Mouse (Mus musculus) T-cell, adult 66 days (primary cell): ENCODE measurements around the gene Cap1. TPM values are rescaled to one million over a fixed set of nuclear protein-coding genes. Genes with fewer than 3 reads are reported as not detected.

Experiments
- total RNA-seq, 2 experiments: library from RNA; stranded (reverse); gene quantifications; 3 replicates in 1 of 2; 4 replicates in 1 of 2; pipeline ENCODE4 v1.2.4; 2023

Cap1 gene
- total RNA-seq: 100 to 1,000 TPM; 406 to 432 TPM

GRCm38 (mm10) chr4:122885768-122886578 is at the start of gene Cap1:
TSS of gene Cap1 (minus strand) at chr4:122886056.

GRCm38 (mm10) chr4:122835530-122836402 is 50.1 kb downstream of the Cap1 start, which contains the start of gene Ppt1:
TSS of gene Ppt1 (plus strand) at chr4:122836242.

Other genes starting within 250 kb of the Cap1 start
- not detected for gene 9530002B09Rik, start 196.8 kb downstream of the Cap1 start, total RNA-seq
- 10 to 100 TPM; 40.5 to 44.9 TPM for gene Ppt1, start 49.8 kb downstream of the Cap1 start, total RNA-seq
- 1 to 10 TPM in 1 of 2 experiments, under 1 TPM in 1; 0.30 to 2.6 TPM for gene Mfsd2a, start 75.1 kb upstream of the Cap1 start, total RNA-seq
- 1 to 10 TPM in 1 of 2 experiments, under 1 TPM in 1; 0.62 to 1.1 TPM for gene Mycl, start 109.6 kb upstream of the Cap1 start, total RNA-seq
- gene Trit1, start 130.5 kb upstream of the Cap1 start, total RNA-seq: 10 to 100 TPM; 12.1 to 16.5 TPM
- not detected for gene Bmp8b, start 219.1 kb upstream of the Cap1 start, total RNA-seq
- not detected for gene Oxct2b, start 230.2 kb upstream of the Cap1 start, total RNA-seq